Mouse (Mus musculus): Measurements from ENCODE around the gene Zhx3.

- TF ChIP-seq CTCF (IDR thresholded peaks at IDR 0.05; ENCODE audit: control insufficient read depth, insufficient read depth, insufficient read length) = peak; percentile 1
- TF ChIP-seq MAX (IDR thresholded peaks at IDR 0.05) = no peak
Observed at GRCm38 (mm10) chr2:160731839-160732261, 140.9 kb downstream of the Zhx3 start.

All from C2C12 (cell line).